Mouse (Mus musculus): ENCODE data around the gene Sds.

Sds gene

DNA sequence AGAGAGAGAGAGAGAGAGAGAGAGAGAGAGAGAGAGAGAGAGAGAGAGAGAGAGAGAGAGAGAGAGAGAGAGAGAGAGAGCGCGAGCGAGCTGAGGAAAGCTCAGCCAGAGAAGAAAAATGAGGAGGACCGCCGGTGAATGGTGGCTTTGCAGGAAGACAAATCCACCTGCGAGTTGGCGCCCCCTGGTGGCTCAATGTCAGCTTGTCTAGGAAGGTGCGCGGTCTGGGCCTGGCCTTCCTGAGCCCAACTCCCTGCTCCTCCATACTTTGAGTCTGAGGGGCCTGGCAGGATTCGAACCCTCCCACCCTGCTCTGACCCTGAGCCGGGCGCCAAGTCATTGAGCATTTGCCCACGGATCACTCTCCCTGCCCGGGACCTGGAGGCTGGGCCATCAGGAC, 35.6 kb upstream of the Sds start:
- peak; percentile 56 to 79 for DNase-seq (ENCODE audit: low spot score in 2 of 2)

- no peak for DNase-seq (ENCODE audit: low spot score in 2 of 2)
These were observed 29.0 kb upstream of the Sds start for GRCm38 (mm10) chr5:120447305-120447704.

DNA sequence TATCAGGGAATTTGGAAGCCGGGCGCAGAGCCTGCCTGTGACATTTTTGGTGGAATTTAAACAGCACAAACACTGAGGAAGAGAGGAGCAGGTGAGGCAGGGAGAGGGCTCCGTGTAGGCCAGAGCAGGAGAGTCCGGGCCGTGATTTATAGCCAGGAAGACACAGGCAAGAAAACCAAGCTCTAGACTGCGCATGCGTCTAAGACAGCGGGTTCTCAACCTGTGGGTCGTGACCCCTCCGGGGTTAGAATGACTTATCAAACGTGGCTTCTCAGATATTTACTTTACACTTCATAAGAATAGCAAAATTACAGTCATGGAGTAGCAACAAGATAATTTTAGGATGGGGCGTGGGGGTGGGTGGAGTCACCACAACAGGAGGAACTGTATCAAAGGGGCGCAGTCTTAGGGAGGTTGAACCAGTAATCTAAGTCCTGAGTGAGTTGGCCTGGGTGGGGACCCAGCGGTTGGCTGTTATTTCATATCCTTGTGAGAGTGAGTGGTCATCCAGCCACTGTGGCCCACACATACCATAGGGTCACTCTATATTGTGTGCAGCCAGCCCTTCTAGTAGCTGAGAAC, 21.5 kb upstream of the Sds start:
- no peak for DNase-seq (ENCODE audit: low spot score in 2 of 2)

GRCm38 (mm10) chr5:120456253-120456652, 20.1 kb upstream of the Sds start:
- DNase-seq (ENCODE audit: low spot score in 2 of 2): no peak

DNA sequence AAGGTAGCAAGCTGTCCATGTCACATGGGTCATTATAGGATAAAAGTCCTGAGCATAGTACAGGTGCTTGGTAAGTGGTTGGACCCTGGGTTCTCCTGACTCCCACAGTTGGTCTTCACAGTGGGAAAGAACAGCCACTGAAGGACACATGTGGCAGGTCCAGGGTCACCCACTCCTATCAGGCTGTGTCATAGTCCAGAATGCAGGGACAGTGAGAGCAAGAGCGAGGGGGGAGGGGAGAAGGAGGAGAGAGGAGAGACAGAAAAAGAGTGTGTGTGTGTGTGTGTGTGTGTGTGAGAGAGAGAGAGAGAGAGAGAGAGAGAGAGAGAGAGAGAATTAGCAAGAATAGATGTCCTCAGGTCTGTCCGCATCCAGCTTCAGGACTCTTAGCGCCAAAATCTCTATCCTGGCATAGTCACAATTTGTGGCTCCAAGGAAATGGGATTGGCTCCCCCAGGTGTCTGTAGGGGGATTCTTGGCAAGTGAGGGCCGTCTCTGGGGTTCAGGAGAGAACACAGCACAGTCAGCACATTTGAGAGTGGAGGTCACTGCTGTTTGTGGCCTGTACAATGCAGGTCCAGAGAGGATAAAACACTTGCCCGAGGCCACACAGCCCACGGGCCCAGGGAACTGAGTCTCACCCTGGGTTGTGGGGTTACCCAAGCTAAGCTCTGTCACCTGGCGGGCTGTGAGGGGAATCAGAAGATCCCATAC, 19.3 kb upstream of the Sds start:
- no peak for DNase-seq (ENCODE audit: low spot score in 2 of 2)

DNA sequence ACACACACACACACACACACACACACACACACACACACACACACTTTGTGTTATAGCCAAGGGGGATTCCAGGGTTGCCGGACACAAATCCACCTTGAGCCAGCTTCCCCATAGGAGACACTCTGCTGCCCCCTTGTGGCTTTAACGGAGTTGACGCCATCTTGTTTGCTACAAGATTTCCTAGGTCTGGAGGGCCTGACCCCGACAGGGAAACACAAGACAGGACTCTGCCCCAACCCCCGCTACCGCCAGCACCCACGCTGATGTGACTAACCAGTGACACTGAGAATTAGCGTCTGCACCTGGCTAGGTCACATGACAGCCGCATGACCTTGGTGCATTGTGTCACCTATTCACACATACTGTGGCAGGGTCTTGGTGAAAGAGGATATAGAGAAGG, 18.7 kb upstream of the Sds start:
- DNase-seq (ENCODE audit: low spot score in 2 of 2): peak in 1 of 2 experiments; percentile 61

- DNase-seq (ENCODE audit: low spot score in 2 of 2): no peak
These were observed 17.2 kb upstream of the Sds start for GRCm38 (mm10) chr5:120459133-120459532.

- no peak for DNase-seq (ENCODE audit: low spot score in 2 of 2)
These were observed 14.4 kb upstream of the Sds start for GRCm38 (mm10) chr5:120461902-120462301.

DNA sequence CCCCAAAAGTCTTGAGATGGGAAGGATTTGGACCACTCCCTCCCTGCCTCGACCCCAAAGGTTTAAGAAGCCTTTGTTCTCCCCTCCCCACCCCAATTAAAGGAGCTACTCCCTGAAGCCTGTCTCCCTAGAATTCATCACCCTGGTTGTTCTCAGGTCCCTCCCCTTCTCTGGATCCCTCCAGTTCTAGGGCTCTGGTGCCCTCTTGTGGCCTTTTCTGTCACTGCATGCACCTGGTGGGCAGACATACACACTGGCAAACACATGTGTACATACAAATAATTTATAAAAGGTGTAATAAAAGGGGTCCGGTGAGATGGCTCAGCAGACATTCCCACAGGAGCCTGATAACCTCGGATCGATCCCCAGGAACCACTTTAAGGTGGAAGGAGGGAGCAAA, 12.0 kb upstream of the Sds start:
- DNase-seq (ENCODE audit: low spot score in 2 of 2): no peak

DNA sequence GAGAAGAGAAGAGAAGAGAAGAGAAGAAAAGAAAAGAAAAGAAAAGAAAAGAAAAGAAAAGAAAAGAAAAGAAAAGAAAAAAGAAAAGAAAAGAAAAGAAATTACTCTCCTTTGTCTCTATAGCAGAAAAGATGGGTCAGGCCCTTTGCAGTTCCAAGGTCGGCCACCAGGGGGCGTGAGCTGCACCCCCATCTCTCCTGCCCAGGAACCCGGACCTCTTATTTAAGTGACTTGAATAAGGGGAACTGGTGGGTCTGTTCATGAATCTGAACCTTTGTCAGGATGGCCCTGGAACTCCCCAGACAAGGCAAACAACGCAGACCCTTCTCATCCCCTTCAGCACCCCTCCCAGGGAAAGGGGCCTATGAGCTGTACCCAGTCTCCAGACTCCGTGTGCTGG, 11.3 kb upstream of the Sds start:
- DNase-seq (ENCODE audit: low spot score in 2 of 2): no peak

DNA sequence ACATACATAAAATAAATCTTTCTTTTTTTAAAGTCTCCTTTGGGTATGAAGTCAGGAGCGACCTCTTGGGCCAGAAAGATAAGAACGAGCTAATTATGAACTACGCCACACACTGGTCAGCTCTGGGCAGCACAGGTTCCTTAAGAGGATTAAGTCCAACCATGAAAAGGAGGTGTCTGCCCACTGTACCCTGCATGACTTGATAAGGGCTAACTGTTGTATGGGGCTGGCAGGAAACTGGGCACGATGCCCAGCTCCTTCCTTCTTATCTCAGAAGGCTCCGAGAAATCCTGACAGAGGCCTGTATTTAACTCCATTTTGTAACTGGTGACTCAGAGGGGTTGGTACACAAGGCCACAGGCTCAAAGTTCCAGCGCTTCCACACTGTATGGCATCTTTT, 10.5 kb upstream of the Sds start:
- no peak for DNase-seq (ENCODE audit: low spot score in 2 of 2)

DNA sequence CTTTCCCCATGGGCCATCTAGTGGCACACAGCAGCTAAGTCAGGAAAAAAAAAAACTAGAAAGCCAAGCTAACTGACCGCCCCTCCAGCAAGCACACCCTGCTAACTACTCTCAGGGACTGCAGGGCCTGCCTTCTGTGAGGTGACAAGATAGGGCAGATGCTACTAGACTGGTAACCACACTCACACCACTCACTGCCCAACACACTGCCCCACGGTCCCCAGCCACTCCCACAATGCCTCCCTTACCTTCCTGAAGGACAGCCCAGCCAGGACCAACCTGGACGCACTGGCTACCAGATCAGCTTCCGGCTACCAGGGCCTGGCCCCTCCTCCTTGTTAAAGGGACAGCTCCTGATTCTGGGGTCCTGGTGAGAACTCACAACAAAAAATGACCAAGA, 9.3 kb upstream of the Sds start:
- DNase-seq (ENCODE audit: low spot score in 2 of 2): no peak

- DNase-seq (ENCODE audit: low spot score in 2 of 2): no peak
These were observed 8.0 kb upstream of the Sds start for GRCm38 (mm10) chr5:120468336-120468735.

- no peak for DNase-seq (ENCODE audit: low spot score in 2 of 2)
These were observed 7.5 kb upstream of the Sds start for GRCm38 (mm10) chr5:120468830-120469229.

DNA sequence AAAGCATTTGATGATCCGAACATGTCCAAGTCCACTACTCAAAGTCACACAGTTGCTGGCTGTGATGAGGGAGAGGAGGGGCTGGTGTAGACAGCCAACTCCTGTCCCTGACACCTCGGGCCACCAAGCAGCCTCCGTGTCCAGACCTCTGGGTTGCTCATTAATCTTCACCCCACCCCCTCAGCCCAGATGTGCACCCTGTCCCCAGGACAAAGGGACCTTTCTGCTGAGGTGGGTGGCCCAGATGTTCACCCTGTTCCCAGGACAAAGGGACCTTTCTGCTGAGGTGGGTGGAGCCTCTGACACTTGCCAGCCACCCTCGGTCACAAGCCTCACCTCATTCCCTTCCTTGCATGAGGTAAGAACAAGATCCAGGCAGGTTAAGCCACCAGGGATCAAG, 4.8 kb upstream of the Sds start:
- DNase-seq (ENCODE audit: low spot score in 2 of 2): no peak

DNA sequence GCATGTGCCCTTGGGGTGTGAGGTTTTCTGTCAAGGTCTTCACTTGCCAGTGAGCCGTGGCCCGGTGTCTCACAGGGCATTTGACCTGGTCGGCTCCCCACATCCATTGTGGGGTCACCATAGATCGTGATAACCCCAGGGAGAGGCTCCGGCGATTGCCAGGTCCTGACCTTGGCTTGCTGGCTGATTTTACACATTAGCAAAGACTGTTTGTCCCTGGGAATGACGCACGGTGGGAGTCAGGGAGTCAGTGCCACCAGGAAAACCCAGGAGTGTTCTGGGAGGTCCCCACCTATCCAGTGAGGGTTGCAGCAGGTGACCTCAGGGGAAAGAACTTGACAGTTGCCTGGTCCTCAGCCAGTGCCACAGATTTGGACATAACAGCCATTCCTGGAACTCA, 3.6 kb upstream of the Sds start, which contains the start of gene Sdsl:
Gene Sdsl, minus strand, starts transcription at position 41 of the 400 bp plus-strand sequence.
- DNase-seq (ENCODE audit: low spot score in 2 of 2): no peak

GRCm38 (mm10) chr5:120473361-120473760, 3.0 kb upstream of the Sds start:
- no peak for DNase-seq (ENCODE audit: low spot score in 2 of 2)

- DNase-seq (ENCODE audit: low spot score in 2 of 2): no peak
These were observed 465 bp upstream of the Sds start for GRCm38 (mm10) chr5:120475861-120476260.

DNA sequence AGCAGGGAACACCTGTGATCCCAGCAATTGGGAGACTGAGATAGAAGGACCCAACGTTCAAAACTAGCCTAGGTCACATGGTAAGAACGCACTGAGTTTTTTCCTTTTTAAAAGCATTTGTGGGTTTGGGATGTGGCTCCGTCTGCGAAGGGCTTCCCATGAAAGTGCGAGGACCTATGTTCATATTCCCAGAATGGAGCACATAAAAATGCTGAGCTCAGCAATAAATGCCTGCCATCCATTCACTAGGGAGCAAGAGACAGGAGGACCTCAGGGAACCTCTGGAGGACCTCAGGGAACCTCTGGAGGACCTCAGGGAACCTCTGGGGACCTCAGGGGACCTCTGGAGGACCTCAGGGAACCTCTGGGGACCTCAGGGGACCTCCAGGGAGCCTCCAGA, 1.7 kb downstream of the Sds start:
- DNase-seq (ENCODE audit: low spot score in 2 of 2): no peak

DNA sequence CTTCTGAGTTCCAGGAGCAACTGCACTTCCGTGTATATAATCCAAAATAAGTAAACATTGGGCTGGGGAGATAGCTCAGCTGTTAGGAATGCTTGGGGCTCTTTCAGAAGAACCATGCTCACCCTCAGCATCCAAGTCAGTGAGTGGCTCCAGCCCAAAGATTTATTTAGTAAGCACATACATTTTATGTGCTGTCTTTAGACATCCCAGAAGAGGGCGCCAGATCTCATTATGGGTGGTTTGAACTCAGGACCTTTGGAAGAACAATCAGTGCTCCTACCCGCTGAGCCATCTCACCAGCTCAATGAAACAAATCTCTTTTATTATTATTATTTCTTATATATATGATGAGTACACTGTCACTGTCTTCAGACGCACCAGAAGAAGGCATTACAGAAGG, 3.2 kb downstream of the Sds start:
- DNase-seq (ENCODE audit: low spot score in 2 of 2): no peak

DNA sequence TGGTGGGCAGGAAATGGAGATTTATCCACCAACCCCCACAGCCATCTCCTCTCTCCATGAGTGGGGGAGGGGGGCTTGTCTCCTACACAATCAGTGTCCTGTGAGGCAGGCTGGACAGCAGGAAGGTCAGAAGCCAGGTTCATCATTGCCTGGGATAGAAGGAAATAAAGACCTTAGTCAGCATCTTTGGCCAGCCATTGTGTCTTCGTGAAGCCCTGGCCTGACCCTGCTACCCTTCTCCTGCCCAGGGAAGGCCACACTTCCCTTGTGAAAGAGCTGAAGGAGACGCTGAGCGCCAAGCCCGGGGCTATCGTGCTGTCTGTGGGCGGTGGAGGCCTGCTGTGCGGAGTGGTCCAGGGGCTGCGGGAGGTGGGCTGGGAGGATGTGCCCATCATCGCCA, 4.9 kb downstream of the Sds start:
- no peak for DNase-seq (ENCODE audit: low spot score in 2 of 2)

- DNase-seq (ENCODE audit: low spot score in 2 of 2): no peak
These were observed 7.1 kb downstream of the Sds start for GRCm38 (mm10) chr5:120483399-120483798.

- DNase-seq (ENCODE audit: low spot score in 2 of 2): no peak
These were observed 11.5 kb downstream of the Sds start for GRCm38 (mm10) chr5:120487844-120488243.

DNA sequence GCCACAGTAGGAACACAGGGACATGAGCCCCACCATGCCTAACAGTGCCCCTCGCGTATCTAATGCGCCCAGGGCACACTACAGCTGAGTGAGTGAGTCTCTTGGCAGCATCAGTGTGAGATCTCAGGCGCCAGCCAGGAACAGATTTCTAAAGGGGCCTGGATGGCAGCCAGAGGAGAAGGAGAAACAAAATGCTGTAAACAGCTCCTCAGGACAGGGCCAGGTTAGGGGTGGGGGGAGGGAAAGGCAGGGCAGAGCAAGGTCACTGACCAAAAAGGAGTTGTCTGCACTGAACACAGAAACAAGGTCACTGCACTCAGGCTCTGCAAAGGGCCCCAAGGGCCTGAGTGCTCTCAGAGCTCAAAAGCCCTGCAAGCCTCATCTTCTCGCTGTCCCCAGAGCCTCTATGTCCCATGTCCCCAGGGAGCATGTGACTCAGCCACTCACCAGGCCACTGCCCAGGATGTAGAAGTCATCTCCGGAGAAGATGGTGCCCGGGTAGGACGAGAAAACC, 14.4 kb downstream of the Sds start:
- DNase-seq (ENCODE audit: low spot score in 2 of 2): no peak
